Mouse (Mus musculus): ENCODE measurements around the gene Thtpa. TPM values are rescaled to one million over a fixed set of nuclear protein-coding genes. Genes with fewer than 3 reads are reported as not detected.

Gene Thtpa
- polyA plus RNA-seq, 1 experiment = 10.8 TPM

GRCm38 (mm10) chr14:55105836-55106809, 11.5 kb downstream of the Thtpa start, which contains the start of gene Ap1g2:
Ap1g2 (minus strand) TSS chr14:55106593.
- peak; percentile 57 for TF ChIP-seq POLR2AphosphoS2 (IDR thresholded peaks at IDR 0.05; ENCODE audit: insufficient read length, low read depth)
- no peak for TF ChIP-seq MYOD1 (IDR thresholded peaks at IDR 0.05; ENCODE audit: control insufficient read depth in 1 of 3, insufficient read length in 2 of 3, low read depth in 2 of 3)
- TF ChIP-seq POLR2A (IDR thresholded peaks at IDR 0.05; ENCODE audit: insufficient read length, low read depth) = peak; percentile 69
- Histone ChIP-seq H3ac (ENCODE audit: control insufficient read depth, insufficient read length) (no peak within 1 kb of the TSS), H3K79me2 (ENCODE audit: control insufficient read depth, insufficient read depth) (no peaks in the 10 kb centered on the region), H3K4me3 (peak within 1 kb of the TSS; percentile 35), H3K36me3 (ENCODE audit: control insufficient read depth, insufficient read depth) (no peaks in the 10 kb centered on the region), H3K4me2 (ENCODE audit: low read depth) (peak within 1 kb of the TSS; percentile 96), H3K27me3 (ENCODE audit: control insufficient read depth, insufficient read depth, insufficient read length) (peaks cover 24% of the 10 kb centered on the region)

- no peaks in the 10 kb centered on the region for H3K36me3 ChIP-seq (ENCODE audit: control insufficient read depth, insufficient read depth)
- TF ChIP-seq MYOG (IDR thresholded peaks at IDR 0.05; ENCODE audit: control insufficient read depth in 1 of 3, insufficient read depth in 1 of 3, insufficient read length in 2 of 3, low read depth in 2 of 3) = no peak
- TF ChIP-seq REST (IDR thresholded peaks at IDR 0.05; ENCODE audit: insufficient read depth, insufficient read length) = no peak
- TF ChIP-seq USF1 (IDR thresholded peaks at IDR 0.05; ENCODE audit: low read depth) = no peak
- TF ChIP-seq POLR2AphosphoS2 (IDR thresholded peaks at IDR 0.05; ENCODE audit: insufficient read length, low read depth) = no peak
- TF ChIP-seq POLR2A (IDR thresholded peaks at IDR 0.05; ENCODE audit: insufficient read length, low read depth) = no peak
- TF ChIP-seq E2F4 (IDR thresholded peaks at IDR 0.05; ENCODE audit: insufficient read depth) = no peak
- TF ChIP-seq MAX (IDR thresholded peaks at IDR 0.05; ENCODE audit: low read depth) = no peak
- no peak for TF ChIP-seq SRF (IDR thresholded peaks at IDR 0.05; ENCODE audit: control insufficient read depth, insufficient read length, low read depth)
- peaks cover 29% of the 10 kb centered on the region for H3K27me3 ChIP-seq (ENCODE audit: control insufficient read depth, insufficient read depth, insufficient read length)
- no peak overlapping the region for H3ac ChIP-seq (ENCODE audit: control insufficient read depth, insufficient read length)
- H3K79me2 ChIP-seq (ENCODE audit: control insufficient read depth, insufficient read depth) = no peaks in the 10 kb centered on the region
- peak overlapping the region; percentile 35 for H3K4me3 ChIP-seq
- no peak overlapping the region for H3K4me2 ChIP-seq (ENCODE audit: low read depth)
These were observed 12.4 kb downstream of the Thtpa start for GRCm38 (mm10) chr14:55106990-55107389.

- TF ChIP-seq TCF12 (IDR thresholded peaks at IDR 0.05; ENCODE audit: insufficient read depth, poor library complexity, severe bottlenecking) (no peak), MYOG (IDR thresholded peaks at IDR 0.05; ENCODE audit: control insufficient read depth in 1 of 3, insufficient read depth in 1 of 3, insufficient read length in 2 of 3, low read depth in 2 of 3) (no peak), E2F4 (IDR thresholded peaks at IDR 0.05; ENCODE audit: insufficient read depth) (no peak), TCF3 (IDR thresholded peaks at IDR 0.05; ENCODE audit: insufficient read length, low read depth) (no peak), REST (IDR thresholded peaks at IDR 0.05; ENCODE audit: insufficient read depth, insufficient read length) (no peak), POLR2AphosphoS2 (IDR thresholded peaks at IDR 0.05; ENCODE audit: insufficient read length, low read depth) (no peak), CEBPB (IDR thresholded peaks at IDR 0.05; ENCODE audit: insufficient read depth, poor library complexity, severe bottlenecking) (no peak), SRF (IDR thresholded peaks at IDR 0.05; ENCODE audit: control insufficient read depth, insufficient read length, low read depth) (no peak), MYOD1 (IDR thresholded peaks at IDR 0.05; ENCODE audit: control insufficient read depth in 1 of 3, insufficient read length in 2 of 3, low read depth in 2 of 3) (no peak), MAX (IDR thresholded peaks at IDR 0.05; ENCODE audit: low read depth) (no peak), USF1 (IDR thresholded peaks at IDR 0.05; ENCODE audit: low read depth) (no peak), POLR2A (IDR thresholded peaks at IDR 0.05; ENCODE audit: insufficient read length, low read depth) (no peak)
- Histone ChIP-seq H3K4me2 (ENCODE audit: low read depth) (no peak overlapping the region), H3K4me3 (no peak overlapping the region), H3K36me3 (ENCODE audit: control insufficient read depth, insufficient read depth) (no peaks in the 10 kb centered on the region), H3ac (ENCODE audit: control insufficient read depth, insufficient read length) (no peak overlapping the region), H3K79me2 (ENCODE audit: control insufficient read depth, insufficient read depth) (no peaks in the 10 kb centered on the region), H3K27me3 (ENCODE audit: control insufficient read depth, insufficient read depth, insufficient read length) (peaks cover 37% of the 10 kb centered on the region)
These were observed 13.8 kb downstream of the Thtpa start for GRCm38 (mm10) chr14:55108202-55108870.

GRCm38 (mm10) chr14:55109048-55109873, 14.7 kb downstream of the Thtpa start:
- Histone ChIP-seq H3K79me2 (ENCODE audit: control insufficient read depth, insufficient read depth) (no peaks in the 10 kb centered on the region), H3K4me2 (ENCODE audit: low read depth) (no peak overlapping the region), H3ac (ENCODE audit: control insufficient read depth, insufficient read length) (no peak overlapping the region), H3K4me3 (no peak overlapping the region), H3K36me3 (ENCODE audit: control insufficient read depth, insufficient read depth) (no peaks in the 10 kb centered on the region), H3K27me3 (ENCODE audit: control insufficient read depth, insufficient read depth, insufficient read length) (peaks cover 46% of the 10 kb centered on the region)
- TF ChIP-seq TCF3 (IDR thresholded peaks at IDR 0.05; ENCODE audit: insufficient read length, low read depth) (no peak), MAX (IDR thresholded peaks at IDR 0.05; ENCODE audit: low read depth) (no peak), REST (IDR thresholded peaks at IDR 0.05; ENCODE audit: insufficient read depth, insufficient read length) (no peak), SRF (IDR thresholded peaks at IDR 0.05; ENCODE audit: control insufficient read depth, insufficient read length, low read depth) (no peak), POLR2A (IDR thresholded peaks at IDR 0.05; ENCODE audit: insufficient read length, low read depth) (no peak), USF1 (IDR thresholded peaks at IDR 0.05; ENCODE audit: low read depth) (no peak), MYOD1 (IDR thresholded peaks at IDR 0.05; ENCODE audit: control insufficient read depth in 1 of 3, insufficient read length in 2 of 3, low read depth in 2 of 3) (no peak), E2F4 (IDR thresholded peaks at IDR 0.05; ENCODE audit: insufficient read depth) (no peak), TCF12 (IDR thresholded peaks at IDR 0.05; ENCODE audit: insufficient read depth, poor library complexity, severe bottlenecking) (no peak), CEBPB (IDR thresholded peaks at IDR 0.05; ENCODE audit: insufficient read depth, poor library complexity, severe bottlenecking) (no peak), POLR2AphosphoS2 (IDR thresholded peaks at IDR 0.05; ENCODE audit: insufficient read length, low read depth) (no peak), MYOG (IDR thresholded peaks at IDR 0.05; ENCODE audit: control insufficient read depth in 1 of 3, insufficient read depth in 1 of 3, insufficient read length in 2 of 3, low read depth in 2 of 3) (no peak)

Data from myocyte (in vitro differentiated cells).